Mouse (Mus musculus): ENCODE data around the gene Rps27a. TPM values are rescaled to one million over a fixed set of nuclear protein-coding genes. Genes with fewer than 3 reads are reported as not detected.
"Not testable (repeated sequence)": the region's sequence is repeated elsewhere in the genome, so short reads cannot be mapped to it uniquely, and the experiment has no call there.

Rps27a gene
- polyA plus RNA-seq, 1 experiment, result 1,861 TPM

DNA sequence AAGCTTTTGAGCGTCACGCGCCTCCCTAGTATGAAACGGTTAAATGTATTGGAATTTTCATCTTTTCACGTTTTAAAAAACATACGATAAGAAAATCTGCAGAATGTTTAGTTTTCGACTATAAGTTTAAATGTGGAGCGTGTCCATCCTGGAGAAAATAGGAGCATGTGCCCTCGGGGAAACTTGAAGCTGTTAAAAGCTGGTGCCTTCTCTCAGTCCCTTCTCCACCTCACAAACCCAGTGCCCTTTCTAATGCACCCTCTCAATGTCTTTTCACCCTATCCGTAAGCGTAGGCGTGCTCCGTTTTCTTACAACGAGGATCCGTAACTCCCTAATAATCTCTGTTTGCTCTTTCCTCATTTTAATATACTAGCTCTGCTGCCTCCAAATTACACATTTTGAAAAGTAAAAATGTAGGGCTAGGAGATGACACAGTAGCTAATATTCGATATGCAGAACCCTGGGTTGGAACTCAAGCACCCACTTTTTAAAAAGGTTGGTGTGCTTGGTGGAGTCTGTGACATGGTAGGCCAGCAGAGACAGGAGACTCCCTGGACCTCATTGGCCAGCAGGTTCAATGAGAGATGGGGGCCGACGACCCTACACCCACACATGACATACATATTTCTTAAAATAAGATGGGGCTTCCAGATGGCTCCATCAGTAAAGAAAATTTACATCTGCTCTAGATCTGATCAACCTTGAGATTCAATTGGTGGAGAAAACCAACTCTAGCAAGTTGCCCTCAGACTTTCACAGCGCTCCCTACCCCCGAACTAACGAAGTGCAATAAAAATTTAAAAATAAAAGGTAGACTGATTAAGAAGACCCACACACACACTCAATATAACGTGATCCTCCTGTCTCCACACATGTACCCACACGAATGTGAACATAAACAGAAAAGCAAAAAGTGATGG, 855 bp upstream of the Rps27a start:
- peaks cover 3% of the 10 kb centered on the region; the same call in 1 of the 2 replicates for H3K4me1 ChIP-seq (ENCODE audit: control insufficient read depth, insufficient read depth, low read length)
- peak overlapping the region; percentile 100 for H3K4me3 ChIP-seq (ENCODE audit: insufficient read depth, low read length)
- H3K27ac ChIP-seq (ENCODE audit: insufficient read depth, low read length), result peak overlapping the region; percentile 93; the same call in 1 of the 2 replicates
- TF ChIP-seq CTCF (IDR thresholded peaks at IDR 0.05; ENCODE audit: borderline replicate concordance, insufficient read depth, low read length), result no peak
- TF ChIP-seq POLR2A (IDR thresholded peaks at IDR 0.05; ENCODE audit: low read depth, low read length), result no peak

DNA sequence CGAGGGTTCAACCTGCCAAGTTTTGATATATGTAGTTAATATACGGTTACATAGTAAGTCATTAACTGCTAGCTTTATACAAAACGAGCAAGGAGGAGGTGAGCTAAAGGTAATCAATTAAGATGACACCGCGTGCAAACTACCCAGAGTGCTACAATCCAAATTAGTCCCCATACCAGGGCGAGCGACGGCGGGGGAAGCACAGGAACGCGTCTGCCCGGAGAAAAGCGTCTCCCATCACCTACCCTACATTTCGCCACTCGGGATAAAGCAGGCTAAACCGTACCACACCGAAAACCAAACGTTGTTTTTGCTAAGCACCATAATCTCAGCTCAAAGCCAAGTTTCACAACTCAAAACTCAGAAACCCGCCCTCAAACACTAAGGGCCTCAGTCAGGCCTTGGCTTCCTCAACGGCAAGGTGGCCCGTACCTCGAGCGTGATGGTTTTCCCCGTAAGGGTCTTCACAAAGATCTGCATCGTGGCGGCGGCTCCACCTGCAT, 609 bp downstream of the Rps27a start:
- Histone ChIP-seq H3K4me1 (ENCODE audit: control insufficient read depth, insufficient read depth, low read length) (peaks cover 3% of the 10 kb centered on the region; the same call in 1 of the 2 replicates), H3K27ac (ENCODE audit: insufficient read depth, low read length) (peak overlapping the region; percentile 82), H3K4me3 (ENCODE audit: insufficient read depth, low read length) (peak overlapping the region; percentile 100)
- no peak; the same call in 1 of the 2 replicates for TF ChIP-seq POLR2A (IDR thresholded peaks at IDR 0.05; ENCODE audit: low read depth, low read length)
- no peak for TF ChIP-seq CTCF (IDR thresholded peaks at IDR 0.05; ENCODE audit: borderline replicate concordance, insufficient read depth, low read length)

DNA sequence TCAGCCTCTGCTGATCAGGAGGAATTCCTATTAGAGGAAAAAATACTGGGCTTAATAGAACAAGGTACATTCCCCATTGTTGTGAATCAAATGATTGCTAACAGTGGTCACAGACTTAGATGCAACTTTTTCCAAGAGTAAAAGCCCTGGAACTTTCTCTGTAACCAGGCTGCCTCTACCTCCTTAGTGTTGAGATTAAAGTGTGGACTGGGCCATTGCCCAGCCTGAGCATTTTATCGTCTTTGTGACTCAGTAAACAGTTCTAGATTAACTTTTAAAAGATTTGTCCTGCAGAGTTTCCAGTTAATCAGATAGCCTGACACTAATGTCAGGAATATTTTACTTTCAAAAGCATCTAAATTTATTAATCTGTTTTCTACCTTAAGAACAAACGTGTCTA, 1.1 kb downstream of the Rps27a start:
- TF ChIP-seq POLR2A (IDR thresholded peaks at IDR 0.05; ENCODE audit: low read depth, low read length) (no peak), CTCF (IDR thresholded peaks at IDR 0.05; ENCODE audit: borderline replicate concordance, insufficient read depth, low read length) (no peak)
- peak overlapping the region; percentile 100 for H3K4me3 ChIP-seq (ENCODE audit: insufficient read depth, low read length)
- H3K27ac ChIP-seq (ENCODE audit: insufficient read depth, low read length), result peak overlapping the region; percentile 82; the same call in 1 of the 2 replicates
- H3K4me1 ChIP-seq (ENCODE audit: control insufficient read depth, insufficient read depth, low read length), result peaks cover 3% of the 10 kb centered on the region; the same call in 1 of the 2 replicates

DNA sequence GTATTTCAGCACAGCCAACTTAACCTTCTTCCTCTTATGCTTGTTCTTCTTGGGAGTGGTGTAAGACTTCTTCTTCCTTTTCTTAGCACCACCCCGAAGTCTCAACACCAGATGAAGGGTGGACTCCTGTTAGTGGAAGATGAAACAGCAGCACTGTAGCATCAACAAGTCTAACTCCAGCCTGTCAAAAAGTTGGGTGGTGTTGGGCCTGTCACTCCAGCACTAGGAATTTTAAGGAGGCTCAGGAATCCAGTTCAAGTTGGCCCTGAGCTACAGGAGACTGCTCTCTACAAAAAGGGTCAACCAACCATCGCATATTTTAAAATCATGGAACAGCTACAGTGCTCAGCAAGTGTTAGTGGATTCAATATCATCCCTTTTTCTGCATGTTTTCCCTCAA, 1.6 kb downstream of the Rps27a start:
- H3K27ac ChIP-seq (ENCODE audit: insufficient read depth, low read length), result peak overlapping the region; percentile 32
- H3K4me1 ChIP-seq (ENCODE audit: control insufficient read depth, insufficient read depth, low read length), result not testable (repeated sequence)
- peak overlapping the region; percentile 100 for H3K4me3 ChIP-seq (ENCODE audit: insufficient read depth, low read length)

DNA sequence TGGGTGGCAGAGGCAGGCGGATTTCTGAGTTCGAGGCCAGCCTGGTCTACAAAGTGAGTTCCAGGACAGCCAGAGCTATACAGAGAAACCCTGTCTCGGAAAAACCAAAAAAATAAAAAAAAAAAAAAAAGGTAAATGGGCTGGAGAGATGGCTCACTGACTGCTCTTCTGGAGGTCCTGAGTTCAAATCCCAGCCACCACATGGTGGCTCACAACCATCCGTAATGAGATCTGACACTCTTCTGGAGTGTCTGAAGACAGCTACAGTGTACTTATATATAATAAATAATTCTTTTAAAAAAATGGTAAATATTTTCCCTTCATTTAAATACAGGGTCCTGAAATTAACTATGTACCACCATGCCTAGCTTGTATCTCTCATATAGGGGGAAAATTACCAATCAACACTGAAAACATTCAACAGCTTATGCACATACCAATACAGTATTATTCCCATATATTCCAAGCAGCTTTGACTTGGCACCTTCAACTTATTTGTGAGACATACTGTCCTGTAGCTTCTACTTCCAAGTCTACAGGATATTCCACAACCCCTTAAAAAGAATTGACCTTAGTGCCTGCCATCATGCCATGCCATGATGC, 2.7 kb downstream of the Rps27a start:
- not testable (repeated sequence) for H3K27ac ChIP-seq (ENCODE audit: insufficient read depth, low read length); H3K4me3 ChIP-seq (ENCODE audit: insufficient read depth, low read length); H3K4me1 ChIP-seq (ENCODE audit: control insufficient read depth, insufficient read depth, low read length)

DNA sequence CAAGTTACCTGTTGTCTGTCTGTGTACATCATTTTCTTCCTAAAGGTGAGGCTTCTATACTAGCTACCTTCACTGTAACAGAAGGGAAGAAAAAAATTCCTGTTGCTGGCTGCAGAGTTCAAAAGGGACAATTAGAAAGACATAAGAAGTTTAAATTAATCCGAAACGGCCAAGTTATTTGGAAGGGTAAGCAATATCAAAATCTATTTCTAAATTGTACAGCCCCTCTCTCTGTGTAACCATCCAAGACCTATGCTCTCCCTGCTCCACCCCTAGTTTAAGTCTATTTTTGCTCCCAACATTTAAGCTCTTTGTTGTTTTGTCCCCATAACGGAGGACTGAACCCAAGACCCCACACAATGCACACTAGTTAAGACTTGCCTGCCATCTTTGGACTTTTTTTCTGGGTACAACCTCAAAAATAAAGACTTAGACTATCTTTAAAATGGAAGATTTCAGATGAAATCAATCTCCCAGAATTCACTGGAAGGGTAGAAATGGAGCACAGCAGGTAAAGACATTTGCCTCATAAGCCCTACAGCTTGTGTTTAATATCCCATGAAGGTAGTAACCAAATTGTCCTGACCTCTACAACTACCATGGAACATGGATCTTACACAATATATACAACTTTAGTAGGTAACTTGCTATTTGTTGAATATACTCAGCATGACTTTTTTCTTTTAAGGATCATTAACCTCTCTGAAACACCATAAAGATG, 3.5 kb downstream of the Rps27a start:
- Histone ChIP-seq H3K4me1 (ENCODE audit: control insufficient read depth, insufficient read depth, low read length) (peaks cover 3% of the 10 kb centered on the region; the same call in 1 of the 2 replicates), H3K27ac (ENCODE audit: insufficient read depth, low read length) (no peak overlapping the region), H3K4me3 (ENCODE audit: insufficient read depth, low read length) (no peak overlapping the region)
- TF ChIP-seq CTCF (IDR thresholded peaks at IDR 0.05; ENCODE audit: borderline replicate concordance, insufficient read depth, low read length), result no peak
- peak; percentile 27; the same call in 1 of the 2 replicates for TF ChIP-seq POLR2A (IDR thresholded peaks at IDR 0.05; ENCODE audit: low read depth, low read length)

DNA sequence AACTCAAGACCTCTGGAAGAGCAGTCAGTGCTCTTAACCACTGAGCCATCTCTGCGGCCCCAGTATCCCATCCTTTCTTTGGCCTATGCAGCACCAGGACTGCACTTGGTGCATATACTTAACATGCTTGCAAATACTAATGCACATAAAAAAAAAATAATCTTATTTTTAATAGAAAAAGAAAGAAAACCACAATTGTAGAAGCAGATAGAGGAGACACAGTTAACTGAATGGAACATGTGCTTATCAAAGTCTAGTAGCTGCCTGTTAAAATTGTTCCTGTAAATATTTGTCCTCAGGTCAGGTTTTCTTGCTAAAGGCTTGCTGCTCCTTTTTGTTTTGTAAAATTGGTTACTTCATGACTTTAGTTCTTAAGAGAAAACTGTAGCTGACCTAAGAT, 9.7 kb downstream of the Rps27a start:
- H3K27ac ChIP-seq (ENCODE audit: insufficient read depth, low read length), result no peak overlapping the region
- TF ChIP-seq CTCF (IDR thresholded peaks at IDR 0.05; ENCODE audit: borderline replicate concordance, insufficient read depth, low read length) (no peak), POLR2A (IDR thresholded peaks at IDR 0.05; ENCODE audit: low read depth, low read length) (no peak)
- H3K4me3 ChIP-seq (ENCODE audit: insufficient read depth, low read length), result no peak overlapping the region
- H3K4me1 ChIP-seq (ENCODE audit: control insufficient read depth, insufficient read depth, low read length), result no peaks in the 10 kb centered on the region

DNA sequence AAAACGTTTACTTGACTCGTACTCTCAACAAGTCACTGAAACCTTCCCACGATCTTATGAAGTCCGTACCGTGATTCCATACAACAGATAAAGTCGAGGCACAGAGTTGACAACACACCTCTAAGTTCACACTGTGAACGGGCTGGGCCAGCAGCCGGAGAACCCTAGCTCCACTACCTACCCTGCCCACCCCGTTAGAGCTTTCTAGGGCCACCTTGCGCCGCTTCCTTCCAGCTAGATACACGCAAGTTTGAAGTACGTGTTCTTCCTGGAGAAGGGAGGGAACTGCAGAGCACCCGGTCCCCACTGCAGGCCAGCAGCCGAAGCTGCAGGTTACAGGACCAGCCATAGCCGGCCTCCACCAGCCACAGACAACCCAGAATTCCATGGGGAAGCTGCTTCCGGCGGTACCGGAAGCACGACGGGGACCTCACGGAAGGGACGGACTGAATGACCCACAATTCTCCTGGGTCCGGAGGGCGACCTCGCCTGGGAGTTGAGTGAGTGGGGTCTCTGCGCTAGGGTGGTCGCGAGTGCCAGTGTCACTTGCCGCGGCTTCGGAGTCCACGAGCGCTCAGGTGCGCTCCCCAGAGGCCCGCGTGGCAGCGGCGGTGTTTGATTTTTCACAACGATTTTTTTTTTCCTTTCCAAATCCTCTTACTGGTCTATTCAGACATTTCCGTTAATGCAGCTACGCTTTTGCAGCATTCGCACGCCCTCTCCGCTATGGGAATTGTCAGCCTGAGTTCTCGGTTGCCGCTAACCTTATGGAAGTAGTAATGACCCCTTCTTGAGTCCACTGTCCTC, 21.7 kb downstream of the Rps27a start, which contains the start of gene Mtif2:
TSS of gene Mtif2 (plus strand) at position 421 of the 807 bp plus-strand sequence.
- H3K4me3 ChIP-seq (ENCODE audit: insufficient read depth, low read length), result peak within 1 kb of the TSS; percentile 69
- no peaks in the 10 kb centered on the region for H3K4me1 ChIP-seq (ENCODE audit: control insufficient read depth, insufficient read depth, low read length)
- TF ChIP-seq CTCF (IDR thresholded peaks at IDR 0.05; ENCODE audit: borderline replicate concordance, insufficient read depth, low read length) (no peak), POLR2A (IDR thresholded peaks at IDR 0.05; ENCODE audit: low read depth, low read length) (peak; percentile 90)
- peak within 1 kb of the TSS; percentile 45 for H3K27ac ChIP-seq (ENCODE audit: insufficient read depth, low read length)
